Mouse (Mus musculus) limb, embryonic 12.5 days (tissue): ENCODE data around the gene Smagp. TPM values are rescaled to one million over a fixed set of nuclear protein-coding genes. Genes with fewer than 3 reads are reported as not detected.

Experiments
- microRNA-seq: library from miRNA; unstranded; fragments of <30 nt; microRNA quantifications from one replicate; pipeline ENCODE4, GENCODE M21; 2017
- polyA plus RNA-seq: library from polyadenylated mRNA; unstranded; fragments of >200 nt; fragmentation: Nextera tagmentation; extraction: Ambion mirVana; gene quantifications from 2 replicates; pipeline ENCODE4 v1.2.1, GENCODE M21; 2016

Smagp gene
- polyA plus RNA-seq, 1 experiment from 2014 or later, result 4.4 TPM

Small RNAs within 50 kb of the gene (microRNA-seq; reads per million reads assigned to microRNA genes)
- gene Mir6961, result not detected

Other genes with a start within 250 kb of the Smagp start
- gene Gm5475, start 214.8 kb downstream of the Smagp start, polyA plus RNA-seq, result 0.12 and 0.13 TPM in 2 replicates
- gene Slc11a2, start 211.9 kb downstream of the Smagp start, polyA plus RNA-seq, result 22.8 and 25.6 TPM in 2 replicates
- gene Letmd1, start 167.9 kb downstream of the Smagp start, polyA plus RNA-seq, result 28.1 and 29.3 TPM in 2 replicates
- gene Csrnp2, start 141.5 kb downstream of the Smagp start, polyA plus RNA-seq, result 34.1 and 34.4 TPM in 2 replicates
- gene Tfcp2, start 84.9 kb downstream of the Smagp start, polyA plus RNA-seq, result 42.5 and 44.4 TPM in 2 replicates
- gene Pou6f1, start 37.0 kb downstream of the Smagp start, polyA plus RNA-seq, result 6.6 and 8.9 TPM in 2 replicates
- 124 and 140 TPM in 2 replicates for gene Dazap2, start 21.6 kb downstream of the Smagp start, polyA plus RNA-seq
- 2.6 and 2.8 TPM in 2 replicates for gene Bin2, start 32.6 kb upstream of the Smagp start, polyA plus RNA-seq
- 1.1 and 2.5 TPM in 2 replicates for gene Cela1, start 51.0 kb upstream of the Smagp start, polyA plus RNA-seq
- gene Galnt6, start 92.4 kb upstream of the Smagp start, polyA plus RNA-seq, result 0.15 and 0.20 TPM in 2 replicates
- gene Slc4a8, start 124.8 kb upstream of the Smagp start, polyA plus RNA-seq, result 7.5 and 8.6 TPM in 2 replicates
- 7.7 and 9.1 TPM in 2 replicates for gene Scn8a, start 232.9 kb upstream of the Smagp start, polyA plus RNA-seq